Mouse (Mus musculus): ENCODE measurements around the gene Ngrn. TPM values are rescaled to one million over a fixed set of nuclear protein-coding genes. Genes with fewer than 3 reads are reported as not detected.

The Ngrn gene
- polyA plus RNA-seq, 1 experiment from 2014 or later, result 71.2 TPM

- H3K9ac ChIP-seq (ENCODE audit: low read length), result peak overlapping the region; percentile 76
- H3K36me3 ChIP-seq (ENCODE audit: control insufficient read depth, insufficient read depth, low read length), result peaks cover 45% of the 10 kb centered on the region
- H3K9me3 ChIP-seq (replicated peaks; ENCODE audit: control insufficient read depth, low read length), result peaks cover 9% of the 10 kb centered on the region
- H3K4me3 ChIP-seq (ENCODE audit: low read depth, low read length), result peak overlapping the region; percentile 80
- H3K4me2 ChIP-seq (ENCODE audit: low read length), result peak overlapping the region; percentile 91
- WGBS, result 2% methylated on average over 23 of the region's 23 CpGs
- no peaks in the 10 kb centered on the region for H3K27me3 ChIP-seq (replicated peaks; ENCODE audit: control insufficient read depth, insufficient read depth, low read length)
- H3K27ac ChIP-seq (ENCODE audit: low read depth, low read length), result 0 out of 2 replicates have a peak overlapping the region, but pooled peaks have one; percentile 45
- peaks cover 18% of the 10 kb centered on the region for H3K4me1 ChIP-seq (ENCODE audit: control insufficient read depth, insufficient read depth, low read length)
- DNase-seq (ENCODE audit: low spot score), result peak; percentile 30
- peak; percentile 53 for ATAC-seq
Observed at GRCm38 (mm10) chr7:80269751-80270255, 8.8 kb downstream of the Ngrn start.

DNA sequence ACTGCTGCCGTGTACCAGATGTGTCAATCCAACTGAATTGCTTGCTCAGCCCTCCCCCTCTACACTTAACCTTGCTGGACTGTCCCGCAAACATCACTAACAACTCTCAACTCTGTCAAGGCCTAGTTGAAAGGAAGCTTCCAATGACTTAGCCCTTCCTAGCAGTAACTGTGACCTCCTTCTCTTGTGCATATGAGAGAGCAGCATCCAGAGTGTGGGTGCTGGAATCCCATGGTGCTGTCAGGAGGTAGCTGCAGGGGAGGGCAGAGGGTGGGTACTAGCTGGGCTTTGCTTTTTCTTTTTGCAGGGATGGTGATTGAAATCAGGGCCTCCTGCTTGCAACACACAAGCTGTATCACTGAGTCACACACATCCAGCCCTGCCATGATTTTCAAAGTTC lies 12.4 kb downstream of the Ngrn start:
- 93% methylated on average over 2 of the region's 2 CpGs for WGBS
- H3K4me2 ChIP-seq (ENCODE audit: low read length), result no peak overlapping the region
- H3K27ac ChIP-seq (ENCODE audit: low read depth, low read length), result no peak overlapping the region
- H3K27me3 ChIP-seq (replicated peaks; ENCODE audit: control insufficient read depth, insufficient read depth, low read length), result no peaks in the 10 kb centered on the region
- H3K36me3 ChIP-seq (ENCODE audit: control insufficient read depth, insufficient read depth, low read length), result peaks cover 51% of the 10 kb centered on the region
- DNase-seq (ENCODE audit: low spot score) (no peak), ATAC-seq (no peak)
- H3K4me3 ChIP-seq (ENCODE audit: low read depth, low read length), result no peak overlapping the region
- no peak overlapping the region for H3K9ac ChIP-seq (ENCODE audit: low read length)
- H3K4me1 ChIP-seq (ENCODE audit: control insufficient read depth, insufficient read depth, low read length), result peaks cover 18% of the 10 kb centered on the region
- peaks cover 14% of the 10 kb centered on the region for H3K9me3 ChIP-seq (replicated peaks; ENCODE audit: control insufficient read depth, low read length)

GRCm38 (mm10) chr7:80276374-80276773 lies 15.4 kb downstream of the Ngrn start:
- WGBS, result over 99% methylated on average over 4 of the region's 4 CpGs
- no peak overlapping the region for H3K4me3 ChIP-seq (ENCODE audit: low read depth, low read length)

DNA sequence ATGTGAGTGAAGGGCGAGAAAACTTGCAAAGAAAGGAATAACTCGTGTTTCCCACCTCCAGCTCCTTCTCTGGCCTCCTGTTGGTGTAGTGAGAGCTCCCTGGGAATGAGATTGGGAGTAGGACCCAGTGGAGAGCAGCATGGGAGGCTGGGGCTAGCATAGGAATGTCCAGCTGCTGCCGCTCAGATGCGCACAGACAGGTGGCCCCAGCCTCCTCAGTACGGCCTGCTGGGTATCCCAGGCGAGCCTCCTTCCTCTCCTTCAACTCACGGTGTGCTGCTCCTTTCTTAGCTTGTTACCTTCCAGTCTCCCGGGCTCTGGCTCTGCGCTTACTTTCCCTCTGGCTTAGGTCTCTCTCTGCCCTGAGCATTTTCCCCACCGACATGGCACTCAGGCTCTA lies 19.0 kb downstream of the Ngrn start:
- no peak overlapping the region for H3K27ac ChIP-seq (ENCODE audit: low read depth, low read length)
- WGBS, result 83% methylated on average over 10 of the region's 10 CpGs
- H3K4me3 ChIP-seq (ENCODE audit: low read depth, low read length), result no peak overlapping the region
- H3K9me3 ChIP-seq (replicated peaks; ENCODE audit: control insufficient read depth, low read length), result peaks cover 3% of the 10 kb centered on the region
- no peak for DNase-seq (ENCODE audit: low spot score)
- H3K36me3 ChIP-seq (ENCODE audit: control insufficient read depth, insufficient read depth, low read length), result peaks cover 80% of the 10 kb centered on the region
- no peak overlapping the region for H3K4me2 ChIP-seq (ENCODE audit: low read length)
- H3K9ac ChIP-seq (ENCODE audit: low read length), result no peak overlapping the region
- H3K4me1 ChIP-seq (ENCODE audit: control insufficient read depth, insufficient read depth, low read length), result no peaks in the 10 kb centered on the region
- H3K27me3 ChIP-seq (replicated peaks; ENCODE audit: control insufficient read depth, insufficient read depth, low read length), result no peaks in the 10 kb centered on the region
- no peak for ATAC-seq

More at GRCm38 (mm10) chr7:80276374-80276773, 15.4 kb downstream of the Ngrn start:
- DNase-seq (ENCODE audit: low spot score) (no peak), ATAC-seq (no peak)
- Histone ChIP-seq H3K27ac (ENCODE audit: low read depth, low read length) (no peak overlapping the region), H3K9ac (ENCODE audit: low read length) (no peak overlapping the region), H3K4me2 (ENCODE audit: low read length) (no peak overlapping the region), H3K9me3 (replicated peaks; ENCODE audit: control insufficient read depth, low read length) (peaks cover 14% of the 10 kb centered on the region), H3K27me3 (replicated peaks; ENCODE audit: control insufficient read depth, insufficient read depth, low read length) (no peaks in the 10 kb centered on the region), H3K36me3 (ENCODE audit: control insufficient read depth, insufficient read depth, low read length) (peaks cover 72% of the 10 kb centered on the region), H3K4me1 (ENCODE audit: control insufficient read depth, insufficient read depth, low read length) (no peaks in the 10 kb centered on the region)

DNA sequence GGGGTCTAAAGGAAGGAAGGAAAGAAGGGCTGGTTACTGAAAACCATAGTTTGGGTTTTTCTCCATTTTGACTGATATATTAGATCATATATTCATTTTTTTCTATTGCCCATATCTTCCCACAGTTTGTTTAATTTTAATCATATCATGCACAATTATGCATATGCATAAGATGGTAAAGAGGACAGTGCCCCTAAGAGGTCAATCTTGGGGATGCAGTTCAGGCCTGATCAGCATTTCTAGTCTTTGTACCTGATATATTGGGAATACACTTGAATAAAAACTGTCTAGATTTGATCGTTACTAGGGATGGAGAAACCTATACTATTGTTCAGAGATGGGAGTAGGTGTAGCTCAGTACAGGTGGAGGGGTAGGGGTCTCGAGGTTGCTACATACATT lies 20.0 kb downstream of the Ngrn start:
- H3K27me3 ChIP-seq (replicated peaks; ENCODE audit: control insufficient read depth, insufficient read depth, low read length), result no peaks in the 10 kb centered on the region
- H3K27ac ChIP-seq (ENCODE audit: low read depth, low read length), result no peak overlapping the region
- H3K36me3 ChIP-seq (ENCODE audit: control insufficient read depth, insufficient read depth, low read length), result peaks cover 82% of the 10 kb centered on the region
- H3K9me3 ChIP-seq (replicated peaks; ENCODE audit: control insufficient read depth, low read length), result no peaks in the 10 kb centered on the region
- H3K4me1 ChIP-seq (ENCODE audit: control insufficient read depth, insufficient read depth, low read length), result no peaks in the 10 kb centered on the region
- DNase-seq (ENCODE audit: low spot score), result no peak
- H3K4me2 ChIP-seq (ENCODE audit: low read length), result no peak overlapping the region
- ATAC-seq, result no peak
- 91% methylated on average over 2 of the region's 2 CpGs for WGBS
- no peak overlapping the region for H3K9ac ChIP-seq (ENCODE audit: low read length)
- no peak overlapping the region for H3K4me3 ChIP-seq (ENCODE audit: low read depth, low read length)

GRCm38 (mm10) chr7:80281646-80282045 lies 20.6 kb downstream of the Ngrn start:
- no peak overlapping the region for H3K4me2 ChIP-seq (ENCODE audit: low read length)
- H3K9me3 ChIP-seq (replicated peaks; ENCODE audit: control insufficient read depth, low read length), result no peaks in the 10 kb centered on the region
- ATAC-seq, result no peak
- H3K4me1 ChIP-seq (ENCODE audit: control insufficient read depth, insufficient read depth, low read length), result no peaks in the 10 kb centered on the region
- no peak overlapping the region for H3K27ac ChIP-seq (ENCODE audit: low read depth, low read length)
- no peak for DNase-seq (ENCODE audit: low spot score)
- no peak overlapping the region for H3K4me3 ChIP-seq (ENCODE audit: low read depth, low read length)
- WGBS, result 87% methylated on average over 3 of the region's 3 CpGs
- H3K27me3 ChIP-seq (replicated peaks; ENCODE audit: control insufficient read depth, insufficient read depth, low read length), result no peaks in the 10 kb centered on the region
- H3K9ac ChIP-seq (ENCODE audit: low read length), result no peak overlapping the region
- peaks cover 81% of the 10 kb centered on the region for H3K36me3 ChIP-seq (ENCODE audit: control insufficient read depth, insufficient read depth, low read length)

DNA sequence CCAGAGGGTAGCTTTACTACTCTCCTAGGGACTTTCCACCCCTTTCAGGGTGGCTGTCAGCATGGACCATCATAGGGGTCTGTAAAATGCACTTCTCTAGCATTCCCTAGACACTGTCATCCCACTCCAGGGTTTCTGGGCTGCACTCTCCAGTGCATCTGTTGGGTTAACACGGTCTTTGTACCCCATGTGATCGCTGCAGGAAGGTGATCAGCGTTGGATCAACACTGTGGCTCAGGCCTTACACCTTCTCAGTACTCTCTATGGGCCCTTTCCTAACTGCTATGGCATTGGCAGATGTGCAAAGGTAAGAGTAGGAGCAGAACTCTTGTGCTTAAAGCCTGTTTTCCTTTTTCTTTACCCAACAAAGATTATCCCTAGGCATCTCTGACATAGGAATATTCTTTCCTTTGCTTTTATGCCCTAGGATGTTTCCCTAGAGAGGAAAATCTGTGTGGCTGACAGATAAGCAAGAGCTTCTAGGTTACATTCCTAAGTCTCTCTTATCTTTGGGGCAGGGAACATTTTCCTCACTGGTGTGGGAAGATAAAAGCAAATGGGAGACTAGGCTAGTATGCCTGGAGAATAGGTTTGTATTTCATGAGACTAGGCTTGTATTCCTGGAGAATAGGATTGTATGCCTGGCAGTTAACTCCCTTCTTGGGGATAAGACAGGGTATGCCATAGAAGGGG lies 22.4 kb downstream of the Ngrn start:
- 92% methylated on average over 3 of the region's 3 CpGs for WGBS
- ATAC-seq (no peak), DNase-seq (ENCODE audit: low spot score) (no peak)
- H3K4me3 ChIP-seq (ENCODE audit: low read depth, low read length), result no peak overlapping the region
- peaks cover 86% of the 10 kb centered on the region for H3K36me3 ChIP-seq (ENCODE audit: control insufficient read depth, insufficient read depth, low read length)
- H3K4me1 ChIP-seq (ENCODE audit: control insufficient read depth, insufficient read depth, low read length), result no peaks in the 10 kb centered on the region
- H3K27me3 ChIP-seq (replicated peaks; ENCODE audit: control insufficient read depth, insufficient read depth, low read length), result no peaks in the 10 kb centered on the region
- no peaks in the 10 kb centered on the region for H3K9me3 ChIP-seq (replicated peaks; ENCODE audit: control insufficient read depth, low read length)
- no peak overlapping the region for H3K27ac ChIP-seq (ENCODE audit: low read depth, low read length)
- H3K4me2 ChIP-seq (ENCODE audit: low read length), result no peak overlapping the region
- no peak overlapping the region for H3K9ac ChIP-seq (ENCODE audit: low read length)

GRCm38 (mm10) chr7:80284391-80284790 lies 23.4 kb downstream of the Ngrn start:
- DNase-seq (ENCODE audit: low spot score) (no peak), ATAC-seq (no peak)
- H3K9ac ChIP-seq (ENCODE audit: low read length), result no peak overlapping the region
- H3K9me3 ChIP-seq (replicated peaks; ENCODE audit: control insufficient read depth, low read length), result no peaks in the 10 kb centered on the region
- H3K4me1 ChIP-seq (ENCODE audit: control insufficient read depth, insufficient read depth, low read length), result no peaks in the 10 kb centered on the region
- no peak overlapping the region for H3K4me2 ChIP-seq (ENCODE audit: low read length)
- no peaks in the 10 kb centered on the region for H3K27me3 ChIP-seq (replicated peaks; ENCODE audit: control insufficient read depth, insufficient read depth, low read length)
- H3K4me3 ChIP-seq (ENCODE audit: low read depth, low read length), result no peak overlapping the region
- WGBS, result 87% methylated on average over 5 of the region's 5 CpGs
- H3K27ac ChIP-seq (ENCODE audit: low read depth, low read length), result no peak overlapping the region
- H3K36me3 ChIP-seq (ENCODE audit: control insufficient read depth, insufficient read depth, low read length), result peaks cover 82% of the 10 kb centered on the region

DNA sequence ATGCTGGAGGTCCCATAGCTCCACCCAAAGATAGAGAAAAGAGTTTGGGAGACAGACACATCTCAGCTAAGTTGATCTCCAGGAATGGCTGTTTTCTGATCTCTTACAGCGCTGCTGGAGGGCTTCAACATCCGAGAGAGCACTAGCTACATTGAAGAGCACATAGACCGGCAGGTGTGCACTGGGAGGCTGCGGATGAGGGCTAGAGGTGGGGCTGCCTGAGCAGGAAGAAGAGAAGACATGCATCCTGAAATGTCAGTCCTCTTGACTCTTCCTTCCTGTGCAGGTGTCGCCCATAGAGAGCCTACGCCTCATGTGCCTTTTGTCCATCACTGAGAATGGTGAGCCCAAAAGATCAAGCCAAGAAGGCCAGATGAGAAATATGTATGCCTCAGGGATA lies 24.7 kb downstream of the Ngrn start:
- ATAC-seq (no peak), DNase-seq (ENCODE audit: low spot score) (no peak)
- H3K27ac ChIP-seq (ENCODE audit: low read depth, low read length), result no peak overlapping the region
- WGBS, result 98% methylated on average over 6 of the region's 6 CpGs
- peaks cover 83% of the 10 kb centered on the region for H3K36me3 ChIP-seq (ENCODE audit: control insufficient read depth, insufficient read depth, low read length)
- H3K27me3 ChIP-seq (replicated peaks; ENCODE audit: control insufficient read depth, insufficient read depth, low read length), result no peaks in the 10 kb centered on the region
- H3K4me1 ChIP-seq (ENCODE audit: control insufficient read depth, insufficient read depth, low read length), result no peaks in the 10 kb centered on the region
- H3K4me3 ChIP-seq (ENCODE audit: low read depth, low read length), result no peak overlapping the region
- no peak overlapping the region for H3K9ac ChIP-seq (ENCODE audit: low read length)
- no peaks in the 10 kb centered on the region for H3K9me3 ChIP-seq (replicated peaks; ENCODE audit: control insufficient read depth, low read length)
- H3K4me2 ChIP-seq (ENCODE audit: low read length), result no peak overlapping the region

Data from forebrain, embryonic 14.5 days (tissue).